Mouse (Mus musculus): ENCODE data around the gene Olfr390.

The Olfr390 gene

DNA sequence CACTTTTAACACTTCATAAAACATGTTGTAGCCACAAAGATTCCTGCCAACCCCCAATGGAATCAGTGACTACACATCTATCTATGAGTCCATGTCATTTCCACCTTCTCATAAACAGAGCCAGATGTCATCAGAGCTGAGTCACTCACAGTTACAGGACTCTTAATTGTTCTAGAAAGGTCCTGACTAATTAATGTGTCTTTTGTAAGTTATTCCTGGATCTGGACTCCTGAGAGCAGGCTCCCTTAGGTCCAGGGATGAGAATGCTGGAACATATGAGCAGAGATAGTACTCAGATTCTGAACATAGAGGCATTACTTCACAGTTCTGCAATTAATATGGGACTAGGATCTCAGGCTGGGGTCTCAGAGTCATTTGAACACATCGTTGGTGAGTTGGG is at the start of gene Olfr390:
Gene Olfr390, plus strand, starts transcription at position 301 of the 400 bp plus-strand sequence.
- no peak for DNase-seq (ENCODE audit: low spot score)

DNA sequence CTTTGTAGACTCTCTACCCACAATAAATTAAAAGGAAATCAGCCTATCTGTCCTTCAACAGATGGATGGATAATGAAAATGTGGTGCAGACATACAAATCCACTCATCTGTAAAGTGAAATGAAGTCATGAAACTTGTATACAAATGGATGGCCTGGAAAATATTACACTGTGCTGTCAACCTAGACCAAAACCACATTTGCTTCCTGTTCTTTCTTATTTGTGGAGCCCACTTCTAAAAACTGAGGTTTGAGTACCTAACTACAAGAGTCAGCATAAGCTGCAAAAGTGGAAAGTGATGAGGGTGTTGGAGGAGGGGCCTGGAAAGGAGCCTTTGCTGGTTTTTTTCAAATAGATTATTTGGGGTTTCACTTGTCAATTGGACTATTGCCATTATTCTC is 23.6 kb upstream of the Olfr390 start:
- no peak for DNase-seq (ENCODE audit: low spot score)

DNA sequence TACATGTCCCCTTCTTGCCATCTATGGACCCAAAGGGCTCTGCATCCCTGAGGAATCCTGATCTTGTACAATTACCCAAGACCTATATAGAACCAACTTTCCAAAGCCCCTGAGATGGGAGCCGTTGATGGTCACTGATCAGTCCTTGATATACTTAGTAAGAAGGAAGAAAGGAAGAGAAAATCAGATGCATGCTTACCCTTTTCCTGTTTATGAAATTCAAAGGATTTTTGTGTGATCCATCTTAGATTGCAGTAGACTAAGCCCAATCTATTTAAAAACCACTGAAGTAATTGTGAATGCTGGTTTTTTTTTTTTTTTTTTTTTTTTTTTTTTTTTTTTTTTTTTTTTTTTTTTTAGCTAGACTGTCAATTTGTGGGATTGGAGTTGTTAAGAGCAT is 2.2 kb upstream of the Olfr390 start, which contains the start of gene Olfr389:
Gene Olfr389, minus strand, starts transcription at position 101 of the 400 bp plus-strand sequence.
- DNase-seq (ENCODE audit: low spot score), result no peak

DNA sequence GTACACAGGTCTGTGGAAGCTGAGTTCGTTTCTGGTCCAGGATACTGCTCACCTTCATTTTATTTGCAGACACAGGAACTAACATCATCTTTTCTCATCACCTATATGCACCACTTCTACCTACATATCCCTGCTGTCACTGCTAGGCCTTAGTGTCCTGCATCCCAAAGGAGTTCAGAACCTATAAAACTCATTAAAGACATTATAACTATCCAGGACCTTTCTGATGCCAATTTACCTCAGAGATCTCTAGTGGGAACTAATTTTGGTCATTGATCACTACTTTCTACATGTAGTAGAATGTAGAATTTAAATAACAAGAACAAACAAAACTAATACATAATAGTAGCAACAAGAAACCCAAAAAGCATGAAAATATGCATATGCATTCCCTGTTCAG is 20.2 kb downstream of the Olfr390 start, which contains the start of gene Olfr391-ps:
Gene Olfr391-ps, minus strand, starts transcription at position 101 of the 400 bp plus-strand sequence.
- DNase-seq (ENCODE audit: low spot score), result no peak

DNA sequence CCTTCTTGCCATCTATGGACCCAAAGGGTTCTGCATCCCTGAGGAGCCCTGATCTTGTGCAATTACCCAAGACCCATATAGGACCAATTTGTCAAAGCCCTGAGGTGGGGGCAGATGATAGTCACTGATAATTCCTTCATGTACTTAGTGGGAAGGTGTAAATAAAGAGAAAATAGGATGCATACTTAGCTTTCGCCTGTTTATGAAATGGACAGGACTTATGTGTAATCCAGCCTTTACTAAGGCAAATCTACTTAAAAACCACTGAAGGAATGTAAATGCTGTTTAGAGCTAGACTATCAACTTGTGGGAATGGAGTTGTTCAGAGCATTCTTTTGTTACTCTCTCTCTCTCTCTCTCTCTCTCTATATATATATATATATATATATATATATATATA is 34.2 kb downstream of the Olfr390 start, which contains the start of gene Olfr392:
Gene Olfr392, minus strand, starts transcription at position 101 of the 400 bp plus-strand sequence.
- DNase-seq (ENCODE audit: low spot score), result no peak
